Comparison of ENCODE assay signal across 27 mouse cellular contexts in the genomic region with DNA sequence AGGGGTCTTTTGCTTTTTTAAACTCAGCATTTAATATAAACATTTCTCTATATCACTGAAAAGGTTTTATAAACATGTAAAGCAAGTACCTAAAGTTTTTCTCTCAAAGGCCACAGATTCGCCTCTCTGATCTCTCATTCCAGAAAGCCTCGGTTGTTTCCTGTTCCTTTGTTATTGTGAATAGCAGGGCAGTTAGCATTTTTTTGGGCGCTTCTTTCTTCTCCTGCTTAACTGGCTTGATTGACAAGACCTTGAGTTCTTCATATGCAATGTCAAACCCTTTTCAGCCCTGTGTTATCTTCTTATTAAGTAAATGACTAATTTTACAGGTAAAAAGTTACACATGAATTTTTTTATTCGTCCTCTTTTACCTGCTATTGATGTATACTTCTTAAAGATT.
"Had no signal": no experiment of that assay in that cellular context is flagged by ENCODE, and none has a peak within 500 bp of the region (broad histone marks: within the 10 kb centered on the region; RNA-seq: fewer than 3 reads in every experiment).

No protein-coding gene starts in this region.

- H3K27me3 ChIP-seq: heart, embryonic 12.5 days; hindbrain, embryonic 12.5 days; intestine, embryonic 15.5 days; limb, embryonic 13.5 days; limb, embryonic 15.5 days; liver, embryonic 12.5 days had no signal

- ATAC-seq: hindbrain, embryonic 16.5 days; inflammation-experienced regulatory T-cells, adult 6 months; intestine, embryonic 15.5 days; intestine, postnatal 0 days; liver, embryonic 12.5 days had no signal

- H3K9me3 ChIP-seq: heart, embryonic 10.5 days; heart, embryonic 12.5 days; hindbrain, embryonic 10.5 days; hindbrain, embryonic 12.5 days; intestine, embryonic 15.5 days; limb, embryonic 15.5 days; liver, embryonic 12.5 days had no signal

- H3K27ac ChIP-seq: gastrocnemius, adult 2 months; heart, embryonic 10.5 days; hindbrain, embryonic 10.5 days; hindbrain, embryonic 12.5 days; hindbrain, embryonic 14.5 days; intestine, embryonic 15.5 days; layer of hippocampus, adult 2 months; left cerebral cortex, adult 2 months; limb, embryonic 13.5 days; limb, embryonic 15.5 days; liver, embryonic 12.5 days; liver, embryonic 14.5 days had no signal

- H3K4me3 ChIP-seq: gastrocnemius, adult 2 months; heart, embryonic 10.5 days; heart, embryonic 12.5 days; hindbrain, embryonic 10.5 days; hindbrain, embryonic 12.5 days; intestine, embryonic 15.5 days; layer of hippocampus, adult 2 months; left cerebral cortex, adult 2 months; limb, embryonic 13.5 days; limb, embryonic 15.5 days; liver, embryonic 12.5 days had no signal

- H3K4me2 ChIP-seq: heart, embryonic 12.5 days; hindbrain, embryonic 12.5 days; hindbrain, embryonic 14.5 days; intestine, embryonic 15.5 days; limb, embryonic 13.5 days; limb, embryonic 15.5 days; liver, embryonic 12.5 days had no signal

- H3K9ac ChIP-seq: heart, embryonic 12.5 days; hindbrain, embryonic 12.5 days; hindbrain, embryonic 14.5 days; intestine, embryonic 15.5 days; limb, embryonic 13.5 days; limb, embryonic 15.5 days; liver, embryonic 12.5 days; liver, embryonic 14.5 days had no signal

- DNase-seq: gastrocnemius, adult 2 months; gastrocnemius, postnatal 10 days; gastrocnemius, postnatal 25 days; heart, adult 18-20 months; heart, postnatal 10 days; heart, postnatal 4 days; kidney, adult 18-20 months; kidney, adult 9 months; kidney, postnatal 10 days; kidney, postnatal 25 days; kidney, postnatal 4 days; left cerebral cortex, postnatal 4 days had no signal

- H3K36me3 ChIP-seq: heart, embryonic 10.5 days; heart, embryonic 12.5 days; hindbrain, embryonic 10.5 days; hindbrain, embryonic 12.5 days; intestine, embryonic 15.5 days; limb, embryonic 13.5 days; limb, embryonic 15.5 days; liver, embryonic 12.5 days had no signal

- H3K4me1 ChIP-seq: heart, embryonic 10.5 days; heart, embryonic 12.5 days; hindbrain, embryonic 10.5 days; hindbrain, embryonic 12.5 days; intestine, embryonic 15.5 days; limb, embryonic 15.5 days; liver, embryonic 12.5 days had no signal
